Mouse (Mus musculus): ENCODE measurements around the gene Wars2.

DNA sequence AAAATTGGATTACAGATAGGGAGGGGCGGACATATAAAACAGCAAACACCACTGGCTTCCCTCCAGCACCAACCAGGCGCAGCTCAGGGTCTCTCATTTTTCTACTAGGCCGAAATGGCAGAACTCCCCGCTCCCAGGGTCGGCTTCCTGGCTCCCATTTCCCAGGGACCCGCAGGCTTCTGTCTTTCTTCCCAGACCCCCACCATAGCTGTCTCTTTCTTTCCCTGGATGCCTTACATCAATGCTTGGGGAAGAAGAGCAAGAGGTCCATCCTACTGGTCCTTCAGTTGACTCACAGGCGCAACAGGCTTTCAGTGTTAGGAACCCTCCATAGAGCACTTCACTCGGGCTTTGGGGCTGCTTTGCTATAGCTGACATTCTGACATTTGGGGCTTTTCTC is 101.6 kb downstream of the Wars2 start:
- TF ChIP-seq POLR2A (IDR thresholded peaks at IDR 0.05; ENCODE audit: low read depth, low read length), result no peak
- no peak for TF ChIP-seq CTCF (IDR thresholded peaks at IDR 0.05; ENCODE audit: borderline replicate concordance, insufficient read depth, low read length)
